Mouse (Mus musculus) heart, postnatal 4 days (tissue): ENCODE measurements around the gene Cyfip1. TPM values are rescaled to one million over a fixed set of nuclear protein-coding genes. Genes with fewer than 3 reads are reported as not detected.
A peak's percentile ranks its signal among the peaks of the same experiment; 100 is the strongest.

Experiments used
- DNase-seq: peaks from one replicate; pipeline ENCODE4 v3.0.0; 2021
- total RNA-seq, 2 experiments: library from RNA; stranded (reverse); gene quantifications; 2 replicates each; pipeline ENCODE4 v1.2.3; 2021

Gene Cyfip1
- total RNA-seq, 2 experiments from 2014 or later: 58.9 to 59.1 TPM

GRCm38 (mm10) chr7:55957916-55958315 is 116.4 kb downstream of the Cyfip1 start:
- DNase-seq: no peak

- DNase-seq: no peak
These were observed 118.3 kb downstream of the Cyfip1 start for GRCm38 (mm10) chr7:55959801-55960200.

- no peak for DNase-seq
These were observed 119.0 kb downstream of the Cyfip1 start for GRCm38 (mm10) chr7:55960506-55960905.

GRCm38 (mm10) chr7:55962004-55962908 is 120.7 kb downstream of the Cyfip1 start, which contains the start of gene Nipa2:
Nipa2 (minus strand) TSS chr7:55962476.
- DNase-seq: peak; percentile 95

- no peak for DNase-seq
These were observed 125.4 kb downstream of the Cyfip1 start for GRCm38 (mm10) chr7:55966866-55967460.

GRCm38 (mm10) chr7:55968258-55968901 is 126.8 kb downstream of the Cyfip1 start:
- DNase-seq: peak; percentile 16

- DNase-seq: no peak
These were observed 127.9 kb downstream of the Cyfip1 start for GRCm38 (mm10) chr7:55969415-55969814.

- DNase-seq: no peak
These were observed 132.9 kb downstream of the Cyfip1 start for GRCm38 (mm10) chr7:55974429-55974828.

- no peak for DNase-seq
These were observed 140.0 kb downstream of the Cyfip1 start for GRCm38 (mm10) chr7:55981511-55981910.

Other genes starting within 250 kb of the Cyfip1 start
- not detected for gene Siglech, start 73.6 kb upstream of the Cyfip1 start, total RNA-seq
- gene Tubgcp5, start 47.6 kb upstream of the Cyfip1 start, total RNA-seq: 10 to 100 TPM; 11.8 to 15.6 TPM
- 10 to 100 TPM; 52.7 to 54.0 TPM for gene Nipa2, start 120.7 kb downstream of the Cyfip1 start, total RNA-seq
- gene Nipa1, start 178.2 kb downstream of the Cyfip1 start, total RNA-seq: 1 to 10 TPM; 3.7 to 3.8 TPM
- 10 to 100 TPM; 42.8 to 43.6 TPM for gene Herc2, start 208.5 kb downstream of the Cyfip1 start, total RNA-seq